Mouse (Mus musculus) urinary bladder, postnatal 10 days (tissue): Measurements from ENCODE around the gene Cluh.

ENCODE experiments used
- DNase-seq: peaks from one replicate; pipeline ENCODE4 v3.0.0; 2022; ENCODE audit warnings: low spot score

Gene Cluh

DNA sequence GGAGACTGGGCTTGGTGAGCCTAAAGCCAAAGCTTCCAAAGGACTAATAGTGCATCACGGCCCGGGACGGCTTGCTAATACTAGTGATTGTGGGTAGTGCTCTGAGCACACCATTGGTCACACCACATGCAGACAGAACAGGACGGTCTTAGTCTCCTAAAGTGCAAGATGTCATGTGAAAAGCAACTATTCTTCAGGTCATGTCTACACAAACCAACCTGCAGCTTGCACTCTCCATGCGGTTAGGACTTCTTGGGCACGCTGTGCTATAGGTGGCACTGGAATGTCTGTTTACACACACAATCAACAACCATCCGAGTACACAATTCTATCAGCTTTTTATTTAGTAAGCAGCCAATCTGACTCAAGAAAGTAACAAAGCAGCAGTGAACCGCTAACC is 25.4 kb downstream of the Cluh start:
- DNase-seq = no peak

DNA sequence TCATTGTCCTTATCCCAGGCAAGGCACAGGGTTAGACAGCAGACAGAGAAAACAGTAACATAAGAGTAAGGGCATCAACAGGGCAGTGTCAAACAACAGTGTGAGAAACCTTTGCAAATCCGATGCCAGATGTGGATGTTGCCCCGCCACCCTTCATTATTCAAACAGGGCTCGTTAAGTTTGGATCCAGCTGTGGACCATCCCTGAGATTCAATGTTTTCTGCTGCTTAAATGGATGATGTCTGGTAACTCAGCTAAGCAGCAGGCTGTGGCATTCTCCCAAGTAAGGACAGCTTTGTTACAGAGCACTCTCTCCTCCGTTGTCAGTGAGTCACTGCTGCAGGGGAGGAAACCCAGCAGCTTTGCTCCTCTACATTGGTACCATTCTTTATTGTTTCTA is 25.9 kb downstream of the Cluh start:
- DNase-seq = no peak

DNA sequence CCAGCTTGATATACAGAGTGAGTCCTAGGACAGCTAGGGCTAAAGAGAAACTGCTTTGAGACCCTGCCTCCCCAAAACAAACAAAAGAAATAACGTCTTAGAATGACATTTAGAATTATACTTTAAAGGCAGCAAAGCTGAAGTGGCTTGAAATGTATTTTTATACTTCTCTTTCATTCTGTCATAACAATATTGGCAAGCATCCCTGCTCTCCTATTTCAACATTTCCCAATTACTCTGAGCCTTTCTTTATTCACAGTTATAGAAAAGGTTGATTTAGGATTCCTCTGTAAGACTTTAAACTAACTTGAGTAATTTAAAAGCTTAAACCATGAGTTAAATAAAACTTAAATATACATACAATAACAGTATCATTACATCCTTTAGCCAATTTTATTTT is 42.9 kb downstream of the Cluh start:
- no peak for DNase-seq

DNA sequence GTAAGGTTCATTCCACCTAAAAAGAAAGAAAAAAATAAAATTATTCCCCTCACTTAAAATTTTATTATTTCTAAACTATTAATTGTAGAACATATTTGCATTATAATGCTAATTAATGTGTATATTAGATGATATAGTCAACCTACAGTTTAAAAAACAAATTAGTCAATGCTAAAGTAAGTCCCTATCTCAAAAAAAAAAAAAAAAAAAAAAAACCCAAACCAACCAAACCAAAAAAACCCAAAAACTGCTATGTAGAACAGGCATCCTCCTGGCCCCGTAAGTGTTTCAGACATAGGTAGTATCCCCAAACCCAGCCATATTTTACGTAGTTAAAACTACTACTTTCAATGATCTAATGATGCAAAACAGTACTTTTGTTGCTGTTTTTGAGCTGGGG is 50.2 kb downstream of the Cluh start:
- no peak for DNase-seq

DNA sequence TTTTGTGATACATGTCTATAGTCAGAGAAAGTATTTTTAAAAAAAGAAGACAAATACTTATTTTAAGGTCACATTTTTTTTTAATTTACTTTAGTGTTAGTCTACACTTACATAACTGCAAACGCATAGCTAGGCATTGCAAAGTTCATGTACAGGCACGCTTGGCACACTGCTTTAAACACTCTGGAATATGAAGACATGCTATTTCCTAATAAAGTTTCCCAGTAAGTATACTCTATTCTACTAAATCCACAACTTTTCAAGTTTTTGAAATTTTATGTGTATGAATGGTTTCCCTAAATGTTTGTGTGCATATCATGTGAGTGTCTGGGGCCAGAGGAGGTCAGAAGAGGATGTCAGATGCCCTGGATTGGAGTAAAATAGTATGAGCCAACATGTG is 54.8 kb downstream of the Cluh start:
- no peak for DNase-seq

DNA sequence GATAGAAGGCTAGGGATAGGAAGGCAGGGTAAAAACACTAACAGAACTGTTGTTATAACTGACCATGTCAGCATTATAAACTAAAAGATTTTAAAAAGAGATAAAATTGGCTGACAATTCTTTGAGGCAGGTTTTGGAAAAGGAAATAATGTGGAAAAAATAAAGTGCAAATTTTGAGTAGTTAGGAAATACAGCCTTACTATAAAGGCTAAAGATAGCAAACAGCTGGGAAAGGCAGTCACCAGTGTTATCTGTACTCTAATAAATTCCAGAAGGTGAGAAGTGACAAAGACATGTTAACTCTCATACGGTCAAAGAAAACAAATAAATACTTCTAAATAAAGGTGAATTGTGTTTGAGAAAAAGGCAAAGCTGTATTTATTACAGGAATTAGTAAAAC is 59.5 kb downstream of the Cluh start:
- DNase-seq = no peak

DNA sequence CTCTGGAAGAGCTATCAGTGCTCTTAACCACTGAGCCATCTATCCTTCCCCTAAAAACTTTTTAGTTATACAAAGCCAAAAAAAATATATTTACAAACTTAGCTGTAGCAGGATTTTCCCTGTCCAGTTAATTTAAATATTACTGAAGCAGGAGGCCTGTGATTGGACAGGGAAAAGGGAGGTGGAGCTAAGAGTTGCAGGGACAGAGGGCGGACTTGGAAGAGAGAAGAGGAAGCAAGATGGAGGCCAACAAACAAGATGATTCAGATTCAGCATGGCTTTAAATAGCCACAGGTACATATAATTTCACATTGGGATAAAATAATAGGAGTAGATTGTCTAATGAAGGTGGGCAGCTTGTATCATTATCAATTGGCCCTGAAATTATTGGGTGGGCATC is 61.4 kb downstream of the Cluh start:
- no peak for DNase-seq

DNA sequence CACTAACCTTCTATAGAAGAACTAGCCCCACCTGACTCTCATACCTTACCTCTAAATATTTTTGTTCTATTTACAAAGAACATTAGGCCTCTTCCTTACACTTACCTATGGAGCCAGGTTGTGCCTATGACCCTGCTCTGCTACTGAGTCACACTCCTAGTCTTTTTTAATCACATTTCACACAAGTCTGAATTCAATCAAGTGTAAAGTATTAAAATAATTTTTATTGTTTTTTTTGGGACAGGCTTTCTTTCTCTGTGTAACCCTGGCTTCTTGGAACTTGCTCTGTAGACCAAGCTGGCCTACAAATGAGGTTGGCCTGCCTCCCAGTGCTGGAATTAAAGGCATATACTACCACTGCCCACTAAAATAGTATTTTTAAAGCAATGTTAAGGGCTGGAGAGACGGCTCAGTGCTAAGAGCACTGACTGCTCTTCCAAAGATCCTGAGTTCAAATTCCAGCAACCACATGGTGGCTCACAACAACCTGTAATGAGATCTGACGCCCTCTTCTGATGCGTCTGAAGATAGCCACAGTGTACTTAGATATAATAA is 66.8 kb downstream of the Cluh start:
- DNase-seq = no peak
